Mouse (Mus musculus): Measurements from ENCODE around the gene Abhd5. TPM values are rescaled to one million over a fixed set of nuclear protein-coding genes. Genes with fewer than 3 reads are reported as not detected.

Gene Abhd5
- 64.9 TPM for polyA plus RNA-seq (2014; fragmentation: Illumina TruSeq; extraction: RNeasy Lipid Tissue Mini Kit (QIAGEN cat#74804); ENCODE audit: low read depth, low replicate concordance)

GRCm38 (mm10) chr9:122351303-122352024 lies at the start of gene Abhd5:
TSS of gene Abhd5 (plus strand) at chr9:122351608.

Other genes starting within 250 kb of the Abhd5 start
- 112 TPM for gene Snrk, start 234.3 kb upstream of the Abhd5 start, polyA plus RNA-seq (2014; fragmentation: Illumina TruSeq; extraction: RNeasy Lipid Tissue Mini Kit (QIAGEN cat#74804); ENCODE audit: low read depth, low replicate concordance)
- 34.5 TPM for gene Ano10, start 57.2 kb upstream of the Abhd5 start, polyA plus RNA-seq (2014; fragmentation: Illumina TruSeq; extraction: RNeasy Lipid Tissue Mini Kit (QIAGEN cat#74804); ENCODE audit: low read depth, low replicate concordance)